Mouse (Mus musculus): ENCODE results near the gene Meiob. TPM values are rescaled to one million over a fixed set of nuclear protein-coding genes. Genes with fewer than 3 reads are reported as not detected.
A peak's percentile ranks its signal among the peaks of the same experiment; 100 is the strongest.

Gene Meiob
- polyA plus RNA-seq, 1 experiment from 2014 or later, result not detected

DNA sequence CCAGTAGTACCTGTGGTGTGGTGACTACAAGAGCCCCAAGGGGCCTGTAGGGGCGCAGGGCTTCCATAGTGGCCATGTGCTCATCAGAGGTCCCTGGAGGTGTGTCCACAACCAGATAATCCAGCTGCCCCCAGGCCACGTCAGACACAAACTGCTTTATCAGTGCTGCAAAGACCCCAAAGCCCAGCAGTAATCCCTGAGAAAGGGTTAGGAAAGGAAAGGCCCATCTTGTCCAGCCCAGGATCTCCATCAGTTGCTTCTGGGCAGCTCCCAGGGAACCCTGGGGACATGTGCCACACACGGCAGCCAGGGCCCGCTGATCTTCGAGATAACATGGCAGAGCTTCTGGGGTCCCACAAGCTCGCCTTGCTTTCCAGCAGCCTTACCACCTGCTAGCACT is 80.3 kb downstream of the Meiob start:
- Histone ChIP-seq H3K36me3 (ENCODE audit: control insufficient read depth, insufficient read depth, low read length) (no peaks in the 10 kb centered on the region), H3K9me3 (ENCODE audit: control insufficient read depth, low read length) (no peaks in the 10 kb centered on the region), H3K4me1 (replicated peaks; ENCODE audit: control insufficient read depth, insufficient read depth, low read length) (peaks cover 11% of the 10 kb centered on the region; the same call in 1 of the 2 replicates), H3K27me3 (ENCODE audit: control insufficient read depth, insufficient read depth, low read length) (no peaks in the 10 kb centered on the region), H3K9ac (ENCODE audit: low read length) (no peak overlapping the region), H3K27ac (ENCODE audit: low read depth, low read length) (no peak overlapping the region), H3K4me2 (ENCODE audit: low read depth, low read length, severe bottlenecking) (no peak overlapping the region), H3K4me3 (ENCODE audit: low read depth, low read length) (no peak overlapping the region)
- no peak for DNase-seq (ENCODE audit: low spot score)
- ATAC-seq (replicated peaks; ENCODE audit: low FRiP score), result no peak
- 86% methylated on average over 6 of the region's 6 CpGs for WGBS

- peak overlapping the region; percentile 53 for H3K9ac ChIP-seq (ENCODE audit: low read length)
- 26% methylated on average over 22 of the region's 22 CpGs for WGBS
- H3K4me3 ChIP-seq (ENCODE audit: low read depth, low read length), result peak overlapping the region; percentile 87
- no peak for ATAC-seq (replicated peaks; ENCODE audit: low FRiP score)
- H3K4me2 ChIP-seq (ENCODE audit: low read depth, low read length, severe bottlenecking), result peak overlapping the region; percentile 88
- no peak for DNase-seq (ENCODE audit: low spot score)
- no peak overlapping the region for H3K27ac ChIP-seq (ENCODE audit: low read depth, low read length)
- no peaks in the 10 kb centered on the region for H3K27me3 ChIP-seq (ENCODE audit: control insufficient read depth, insufficient read depth, low read length)
- peaks cover 1% of the 10 kb centered on the region; the same call in 1 of the 2 replicates for H3K36me3 ChIP-seq (ENCODE audit: control insufficient read depth, insufficient read depth, low read length)
- no peaks in the 10 kb centered on the region for H3K9me3 ChIP-seq (ENCODE audit: control insufficient read depth, low read length)
- peaks cover 11% of the 10 kb centered on the region; the same call in 1 of the 2 replicates for H3K4me1 ChIP-seq (replicated peaks; ENCODE audit: control insufficient read depth, insufficient read depth, low read length)
These were observed 81.5 kb downstream of the Meiob start for GRCm38 (mm10) chr17:24885356-24886133.

- under 1% methylated on average over 66 of the region's 69 CpGs for WGBS
- Histone ChIP-seq H3K4me3 (ENCODE audit: low read depth, low read length) (peak within 1 kb of the TSS; percentile 87), H3K27me3 (ENCODE audit: control insufficient read depth, insufficient read depth, low read length) (no peaks in the 10 kb centered on the region), H3K27ac (ENCODE audit: low read depth, low read length) (no peak within 1 kb of the TSS), H3K4me2 (ENCODE audit: low read depth, low read length, severe bottlenecking) (peak within 1 kb of the TSS; percentile 96), H3K9ac (ENCODE audit: low read length) (peak within 1 kb of the TSS; percentile 78), H3K4me1 (replicated peaks; ENCODE audit: control insufficient read depth, insufficient read depth, low read length) (peaks cover 11% of the 10 kb centered on the region; the same call in 1 of the 2 replicates), H3K36me3 (ENCODE audit: control insufficient read depth, insufficient read depth, low read length) (peaks cover 8% of the 10 kb centered on the region; the same call in 1 of the 2 replicates), H3K9me3 (ENCODE audit: control insufficient read depth, low read length) (no peaks in the 10 kb centered on the region)
- ATAC-seq (replicated peaks; ENCODE audit: low FRiP score) (peak; percentile 97), DNase-seq (ENCODE audit: low spot score) (peak; percentile 98)
These were observed 82.2 kb downstream of the Meiob start, which contains the start of the genes Nubp2 and Spsb3 for GRCm38 (mm10) chr17:24886134-24886931. Nubp2 (minus strand) TSS chr17:24886349. Spsb3 (plus strand) TSS chr17:24886643.

- peak overlapping the region; percentile 78 for H3K9ac ChIP-seq (ENCODE audit: low read length)
These were observed 82.8 kb downstream of the Meiob start for GRCm38 (mm10) chr17:24886932-24887271.

DNA sequence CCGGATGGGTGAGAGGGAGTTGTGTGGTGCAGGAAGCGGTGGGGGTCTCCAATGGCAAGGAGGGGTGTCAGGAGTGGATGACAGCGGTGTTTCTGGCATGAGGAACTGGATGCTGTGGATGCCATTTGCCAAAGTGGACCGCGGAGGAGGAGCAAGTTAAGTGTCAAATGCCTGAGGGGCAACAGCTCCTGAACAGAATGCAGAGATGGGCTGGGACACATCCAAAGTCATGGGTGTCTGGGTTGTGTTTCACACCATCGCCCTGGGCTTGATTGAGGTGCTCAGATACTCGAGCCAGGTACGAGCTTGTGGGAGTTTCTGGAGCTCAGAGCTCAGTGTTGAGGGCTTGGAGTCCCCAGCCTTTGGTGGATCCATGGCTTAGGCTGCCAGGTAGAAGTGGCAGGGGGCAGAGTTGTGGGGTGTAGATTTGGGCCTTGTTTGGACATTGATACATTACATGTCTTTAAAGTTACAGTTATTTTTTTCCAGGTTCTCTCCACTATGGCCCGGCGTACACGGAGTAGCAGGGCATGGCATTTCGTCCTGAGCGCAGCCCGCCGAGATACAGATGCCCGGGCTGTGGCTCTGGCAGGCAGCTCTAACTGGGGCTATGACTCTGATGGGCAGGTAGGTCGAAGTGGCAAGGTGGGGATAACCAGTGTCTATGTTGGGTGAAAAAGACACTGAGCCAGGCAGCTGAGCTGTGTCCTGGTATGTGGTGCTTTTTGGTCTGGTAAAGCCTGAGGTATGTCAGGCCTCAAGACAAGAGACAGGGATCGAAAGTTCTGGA is 83.4 kb downstream of the Meiob start:
- Histone ChIP-seq H3K4me2 (ENCODE audit: low read depth, low read length, severe bottlenecking) (peak overlapping the region; percentile 96), H3K4me3 (ENCODE audit: low read depth, low read length) (peak overlapping the region; percentile 87), H3K36me3 (ENCODE audit: control insufficient read depth, insufficient read depth, low read length) (peaks cover 14% of the 10 kb centered on the region; the same call in 1 of the 2 replicates), H3K4me1 (replicated peaks; ENCODE audit: control insufficient read depth, insufficient read depth, low read length) (peaks cover 11% of the 10 kb centered on the region; the same call in 1 of the 2 replicates), H3K27ac (ENCODE audit: low read depth, low read length) (no peak overlapping the region), H3K27me3 (ENCODE audit: control insufficient read depth, insufficient read depth, low read length) (no peaks in the 10 kb centered on the region), H3K9me3 (ENCODE audit: control insufficient read depth, low read length) (no peaks in the 10 kb centered on the region), H3K9ac (ENCODE audit: low read length) (peak overlapping the region; percentile 78)
- ATAC-seq (replicated peaks; ENCODE audit: low FRiP score) (no peak), DNase-seq (ENCODE audit: low spot score) (no peak)
- 64% methylated on average over 18 of the region's 18 CpGs for WGBS

More at GRCm38 (mm10) chr17:24886932-24887271, 82.8 kb downstream of the Meiob start:
- Histone ChIP-seq H3K4me1 (replicated peaks; ENCODE audit: control insufficient read depth, insufficient read depth, low read length) (peaks cover 11% of the 10 kb centered on the region; the same call in 1 of the 2 replicates), H3K9me3 (ENCODE audit: control insufficient read depth, low read length) (no peaks in the 10 kb centered on the region), H3K4me2 (ENCODE audit: low read depth, low read length, severe bottlenecking) (peak overlapping the region; percentile 96), H3K27ac (ENCODE audit: low read depth, low read length) (no peak overlapping the region), H3K36me3 (ENCODE audit: control insufficient read depth, insufficient read depth, low read length) (peaks cover 8% of the 10 kb centered on the region; the same call in 1 of the 2 replicates), H3K27me3 (ENCODE audit: control insufficient read depth, insufficient read depth, low read length) (no peaks in the 10 kb centered on the region), H3K4me3 (ENCODE audit: low read depth, low read length) (peak overlapping the region; percentile 87)
- ATAC-seq (replicated peaks; ENCODE audit: low FRiP score) (peak; percentile 45), DNase-seq (ENCODE audit: low spot score) (no peak)
- 1% methylated on average over 18 of the region's 18 CpGs for WGBS

DNA sequence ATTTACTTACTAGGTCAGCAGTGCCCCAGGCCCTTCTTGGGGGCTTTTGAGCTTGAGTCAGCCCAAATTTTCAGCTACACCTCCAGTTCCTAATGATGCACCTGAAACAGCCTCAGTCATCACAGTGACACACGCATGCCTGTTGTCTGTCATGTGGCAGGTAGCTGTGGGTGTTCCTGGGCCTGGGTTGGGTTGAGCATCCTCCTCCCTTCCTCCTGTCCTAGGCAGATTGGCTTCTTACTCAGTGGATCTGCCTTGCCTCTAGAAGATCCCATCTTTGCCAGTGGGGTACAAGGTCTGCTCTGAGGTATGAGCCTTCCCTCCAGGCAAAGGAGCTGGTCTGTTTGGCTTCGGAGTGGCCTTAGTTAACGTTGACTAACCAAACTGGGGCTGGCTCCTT is 84.8 kb downstream of the Meiob start:
- Histone ChIP-seq H3K4me1 (replicated peaks; ENCODE audit: control insufficient read depth, insufficient read depth, low read length) (peaks cover 13% of the 10 kb centered on the region), H3K4me3 (ENCODE audit: low read depth, low read length) (no peak overlapping the region), H3K9me3 (ENCODE audit: control insufficient read depth, low read length) (no peaks in the 10 kb centered on the region), H3K36me3 (ENCODE audit: control insufficient read depth, insufficient read depth, low read length) (peaks cover 14% of the 10 kb centered on the region; the same call in 1 of the 2 replicates), H3K27ac (ENCODE audit: low read depth, low read length) (no peak overlapping the region), H3K4me2 (ENCODE audit: low read depth, low read length, severe bottlenecking) (no peak overlapping the region), H3K9ac (ENCODE audit: low read length) (no peak overlapping the region), H3K27me3 (ENCODE audit: control insufficient read depth, insufficient read depth, low read length) (no peaks in the 10 kb centered on the region)
- ATAC-seq (replicated peaks; ENCODE audit: low FRiP score) (no peak), DNase-seq (ENCODE audit: low spot score) (no peak)
- WGBS, result 91% methylated on average over 3 of the region's 3 CpGs

Measured in forebrain, embryonic 11.5 days (tissue).